Mouse (Mus musculus) kidney, adult 2 months (tissue): ENCODE measurements around the gene Rab37.

Source experiments
- CTCF ChIP-seq: fragments of 200-500 bp; conservative IDR thresholded peaks from 2 replicates; pipeline ENCODE4 v1.5.1; 2011; ENCODE audit warnings: low read depth, mild to moderate bottlenecking, control low read depth, low read length, moderate library complexity, mixed read lengths; ENCODE audit not compliant: insufficient read depth, insufficient read length
- POLR2A ChIP-seq: fragments of 200-500 bp; IDR thresholded peaks from one replicate; pipeline ENCODE4 v1.6.1; 2011; ENCODE audit warnings: low read depth, low read length, control low read depth

GRCm38 (mm10) chr11:115179881-115180280 is 88.7 kb downstream of the Rab37 start:
- TF ChIP-seq CTCF (no peak), POLR2A (no peak)
